Mouse (Mus musculus) kidney, adult 2 months (tissue): ENCODE data around the gene Cd200r3.

Experiments
- CTCF ChIP-seq: fragments of 200-500 bp; conservative IDR thresholded peaks from 2 replicates; pipeline ENCODE4 v1.5.1; 2011; ENCODE audit warnings: low read depth, mild to moderate bottlenecking, control low read depth, low read length, moderate library complexity, mixed read lengths; ENCODE audit not compliant: insufficient read depth, insufficient read length
- POLR2A ChIP-seq: fragments of 200-500 bp; IDR thresholded peaks from one replicate; pipeline ENCODE4 v1.6.1; 2011; ENCODE audit warnings: low read depth, low read length, control low read depth

DNA sequence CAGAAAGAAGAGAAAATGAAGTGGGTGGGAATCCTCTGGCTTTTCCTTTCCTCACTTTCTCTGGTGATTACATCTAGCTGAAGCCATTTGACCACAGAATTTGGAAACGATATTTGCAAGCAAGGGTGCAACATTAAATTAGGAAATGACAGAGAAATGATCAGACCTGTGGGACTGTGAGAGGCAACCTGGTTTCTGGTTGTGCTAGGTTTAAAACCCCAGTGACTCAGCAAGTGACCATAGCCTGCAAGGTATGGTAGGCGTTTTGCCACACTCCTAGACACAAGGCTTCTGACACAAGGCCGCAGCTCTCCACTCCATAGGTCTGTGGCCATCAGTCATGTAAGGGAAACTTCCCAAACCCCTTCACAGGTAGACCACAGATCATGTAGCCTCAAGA, 41.4 kb downstream of the Cd200r3 start:
- no peak for TF ChIP-seq CTCF
- TF ChIP-seq POLR2A = no peak
